Mouse (Mus musculus) monocyte, adult 2 months (primary cell): ENCODE measurements around the gene Myo15b.
A peak's percentile ranks its signal among the peaks of the same experiment; 100 is the strongest.

Experiments
- DNase-seq, 2 experiments: peaks; one replicate each; pipeline ENCODE4 v3.0.0; 2022; ENCODE audit warnings: low spot score in 2 of 2, low read depth in 1 of 2

Gene Myo15b

DNA sequence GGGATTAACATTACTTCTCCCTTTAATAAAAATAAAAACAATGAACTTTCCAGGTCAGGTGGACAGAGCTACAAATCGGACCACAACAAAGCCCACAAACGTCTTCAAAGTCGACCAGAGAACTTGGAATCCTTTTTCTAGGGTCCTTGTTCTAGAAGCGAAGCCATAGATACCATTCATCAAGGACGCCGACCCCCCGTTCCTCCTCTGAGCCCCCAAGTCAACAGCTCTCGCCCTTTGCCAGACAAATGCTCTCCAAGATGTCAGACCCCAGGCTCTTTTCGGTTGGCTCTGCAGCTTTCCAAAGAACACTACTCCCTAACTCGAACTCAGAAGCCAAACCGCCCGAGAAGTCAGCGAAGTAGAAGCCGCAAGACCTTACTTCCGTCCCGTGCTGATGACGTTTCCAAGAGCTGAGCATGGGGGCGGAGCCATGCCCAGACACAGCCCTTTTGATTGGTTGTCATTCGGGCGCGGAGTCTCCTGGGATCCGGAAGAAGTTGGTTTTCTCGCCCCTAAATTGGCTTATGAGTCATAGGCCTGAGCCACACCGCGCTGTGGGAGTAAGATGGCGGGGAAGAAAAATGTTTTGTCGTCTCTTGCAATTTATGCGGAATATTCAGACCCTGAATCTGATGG is 75.0 kb downstream of the Myo15b start, which contains the start of the genes Sap30bp and Recql5:
Gene Sap30bp (plus strand): TSS at position 175 of the 639 bp plus-strand sequence.
Gene Recql5 (minus strand): TSS at position 370 of the 639 bp plus-strand sequence.
- DNase-seq, result peak; percentile 95 to 96

DNA sequence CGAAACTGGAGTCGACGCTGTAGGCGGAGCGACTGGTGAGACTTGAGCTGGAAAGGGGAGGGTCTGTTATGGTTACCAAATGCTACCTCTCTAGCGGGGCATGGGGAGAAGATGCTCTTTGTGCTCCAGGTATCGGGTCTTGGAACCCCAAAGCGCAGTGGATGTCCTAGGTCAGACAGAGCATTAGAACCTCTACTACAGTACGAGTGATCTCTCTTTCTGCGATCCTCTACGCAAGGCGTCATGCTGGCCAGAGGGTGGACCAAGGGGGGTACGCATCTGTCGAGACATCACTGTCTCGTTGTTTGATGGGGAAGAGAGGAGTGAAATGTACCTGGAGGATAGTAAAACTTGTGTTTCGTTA is 75.5 kb downstream of the Myo15b start:
- no peak for DNase-seq

DNA sequence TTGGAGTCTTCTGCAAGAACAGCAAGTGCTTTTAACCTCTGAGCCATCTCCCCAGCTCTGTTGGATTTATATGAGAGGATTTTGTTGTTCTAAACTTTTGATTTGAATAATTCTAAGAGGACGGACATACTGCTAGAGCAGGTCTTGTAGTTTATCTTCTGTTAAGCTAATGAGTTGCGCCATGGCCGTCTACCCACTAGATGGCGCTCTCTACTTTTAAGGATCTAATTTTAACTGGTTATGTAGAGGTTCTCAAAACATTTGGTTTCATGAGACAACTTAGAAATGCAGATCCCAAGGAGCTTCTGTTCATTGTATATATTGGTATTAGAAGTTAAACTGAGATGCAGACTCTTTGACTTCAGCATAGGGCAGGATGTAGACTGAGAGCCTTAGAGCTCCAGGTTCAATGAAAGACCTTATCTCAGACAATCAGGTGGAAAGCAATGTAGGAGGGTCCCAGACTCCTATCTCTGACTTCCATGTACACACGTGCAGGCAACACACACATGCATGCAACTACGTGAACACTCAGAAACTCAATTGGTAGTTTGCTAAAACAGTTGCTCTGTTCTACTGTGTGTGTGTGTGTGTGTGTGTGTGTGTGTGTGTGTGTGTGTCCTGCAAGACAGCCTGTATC is 81.6 kb downstream of the Myo15b start:
- DNase-seq, result peak in 1 of 2 experiments; percentile 37

DNA sequence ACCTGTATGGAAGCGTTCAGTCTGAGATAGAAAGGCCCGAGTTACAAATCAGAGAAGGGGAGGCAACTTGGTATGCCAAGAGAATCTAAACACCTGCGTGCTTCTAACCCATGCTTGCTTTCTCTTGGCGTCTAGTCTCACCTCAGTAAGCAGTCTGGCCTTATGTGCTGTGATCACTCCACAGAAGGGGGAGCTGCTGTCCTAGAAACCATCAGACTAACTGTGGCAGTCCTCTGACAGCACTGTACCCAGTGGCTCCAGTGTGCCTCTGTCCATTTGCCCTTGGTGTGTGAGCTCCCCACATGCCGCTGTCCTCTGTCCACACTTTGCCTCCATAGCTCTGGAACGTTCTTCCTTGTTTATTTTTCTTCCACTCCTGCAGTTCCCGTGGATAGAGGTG is 83.8 kb downstream of the Myo15b start:
- no peak for DNase-seq
